ENCODE assay signal across 15 mouse cellular contexts in genomic region chr6:88485378-88485777, GRCm38 (mm10). TPM values are rescaled to one million over a fixed set of nuclear protein-coding genes. Genes with fewer than 3 reads are reported as not detected.
DNase-seq lines count a peak whose midpoint lies in the region; ATAC-seq and TF ChIP-seq lines count a peak whose summit lies in the region.
"Had no signal": no experiment of that assay in that cellular context is flagged by ENCODE, and none has a peak within 500 bp of the region (broad histone marks: within the 10 kb centered on the region; RNA-seq: fewer than 3 reads in every experiment).

No protein-coding gene starts in this region.

- H3K4me3 ChIP-seq in kidney, embryonic 14.5 days (ENCODE audit: low read length), result no peak overlapping the region
- H3K4me3 ChIP-seq in liver, embryonic 13.5 days (replicated peaks), result no peak overlapping the region
- H3K4me3 ChIP-seq in cerebellum, adult 2 months (replicated peaks; ENCODE audit: insufficient read depth, low read depth, low read length), result no peak overlapping the region
- H3K4me3 ChIP-seq: erythroblast, embryonic 14.5 days; hindbrain, embryonic 12.5 days; limb, embryonic 12.5 days had no signal

- no peak for TF ChIP-seq CTCF in cerebellum, adult 2 months (IDR thresholded peaks at IDR 0.05; ENCODE audit: borderline replicate concordance, insufficient read depth, low read depth, low read length)

- ATAC-seq in kidney, embryonic 14.5 days (ENCODE audit: low FRiP score, low TSS enrichment), result no peak
- peak; percentile 67 for ATAC-seq in liver, embryonic 13.5 days (ENCODE audit: low read depth)
- ATAC-seq: intestine, postnatal 0 days had no signal

- no peak overlapping the region for H3K27ac ChIP-seq in kidney, embryonic 14.5 days (ENCODE audit: low read depth, low read length)
- no peak overlapping the region for H3K27ac ChIP-seq in liver, embryonic 13.5 days
- H3K27ac ChIP-seq in cerebellum, adult 2 months (ENCODE audit: insufficient read depth, low read length), result no peak overlapping the region
- H3K27ac ChIP-seq: hindbrain, embryonic 12.5 days; limb, embryonic 12.5 days had no signal

- WGBS in kidney, embryonic 14.5 days, result 87% methylated on average over 6 of the region's 6 CpGs
- 73% methylated on average over 6 of the region's 6 CpGs for WGBS in liver, embryonic 13.5 days (ENCODE audit: insufficient replicate concordance)
- WGBS in cerebellum, adult 2 months, result 79% methylated on average over 6 of the region's 6 CpGs

- no peaks in the 10 kb centered on the region for H3K4me1 ChIP-seq in kidney, embryonic 14.5 days (ENCODE audit: control insufficient read depth, insufficient read depth, low read length)
- H3K4me1 ChIP-seq in liver, embryonic 13.5 days (replicated peaks), result peaks cover 10% of the 10 kb centered on the region
- peaks cover 31% of the 10 kb centered on the region for H3K4me1 ChIP-seq in cerebellum, adult 2 months (ENCODE audit: control insufficient read depth, insufficient read depth, low read length)
- H3K4me1 ChIP-seq: hindbrain, embryonic 12.5 days; limb, embryonic 12.5 days had no signal

- H3K27me3 ChIP-seq in kidney, embryonic 14.5 days (ENCODE audit: control insufficient read depth, insufficient read depth, low read length), result no peaks in the 10 kb centered on the region
- no peaks in the 10 kb centered on the region for H3K27me3 ChIP-seq in liver, embryonic 13.5 days
- no peaks in the 10 kb centered on the region for H3K27me3 ChIP-seq in cerebellum, adult 2 months (ENCODE audit: control insufficient read depth, insufficient read depth, low read length)
- H3K27me3 ChIP-seq: hindbrain, embryonic 12.5 days; limb, embryonic 12.5 days had no signal

- peak; percentile 36 for DNase-seq in cerebellum, adult 11-12 months
- DNase-seq in cerebellum, postnatal 14 days, result no peak
- peak; percentile 32 to 57 for DNase-seq in kidney, postnatal 25 days
- no peak for DNase-seq in liver, embryonic 13.5 days
- DNase-seq in lung, postnatal 36 days, result peak; percentile 81
- DNase-seq in right cerebral cortex, postnatal 36 days (ENCODE audit: low spot score in 2 of 2), result no peak
- no peak for DNase-seq in cerebellum, adult 2 months
- DNase-seq: B cell, adult 2 months; thymus, adult 18-20 months had no signal

- no peaks in the 10 kb centered on the region for H3K9me3 ChIP-seq in kidney, embryonic 14.5 days (ENCODE audit: control insufficient read depth, low read length)
- no peaks in the 10 kb centered on the region for H3K9me3 ChIP-seq in liver, embryonic 13.5 days (replicated peaks)
- H3K9me3 ChIP-seq: G1E; hindbrain, embryonic 12.5 days; limb, embryonic 12.5 days had no signal

- no peak overlapping the region for H3K4me2 ChIP-seq in kidney, embryonic 14.5 days (replicated peaks; ENCODE audit: low read depth, low read length)
- no peak overlapping the region for H3K4me2 ChIP-seq in liver, embryonic 13.5 days
- H3K4me2 ChIP-seq: hindbrain, embryonic 12.5 days; limb, embryonic 12.5 days had no signal

- H3K36me3 ChIP-seq in kidney, embryonic 14.5 days (ENCODE audit: control insufficient read depth, insufficient read depth, low read length), result peaks cover 77% of the 10 kb centered on the region
- peaks cover 90% of the 10 kb centered on the region for H3K36me3 ChIP-seq in liver, embryonic 13.5 days

- TF ChIP-seq POLR2A in cerebellum, adult 2 months (IDR thresholded peaks at IDR 0.05; ENCODE audit: borderline replicate concordance, insufficient read depth, low read length), result no peak

- H3K9ac ChIP-seq in kidney, embryonic 14.5 days (ENCODE audit: low read depth, low read length), result no peak overlapping the region
- no peak overlapping the region for H3K9ac ChIP-seq in liver, embryonic 13.5 days
- H3K9ac ChIP-seq: hindbrain, embryonic 12.5 days; limb, embryonic 12.5 days had no signal

RNA-seq across cellular contexts. Expression of gene Ruvbl1, which starts 20.2 kb away (rescaled TPM):
- polyA plus RNA-seq in kidney, embryonic 14.5 days (2014; fragmentation: Nextera tagmentation; extraction: Ambion mirVana), result 184 and 185 TPM in 2 replicates
- 113 and 122 TPM in 2 replicates for polyA plus RNA-seq in liver, embryonic 13.5 days (2015; fragmentation: Nextera tagmentation; extraction: Ambion mirVana)
- polyA plus RNA-seq in cerebellum, adult 2 months (2012; rRNA removed), result 49.2 and 49.9 TPM in 2 replicates

RNA-seq across cellular contexts. Expression of gene Sec61a1, which starts 33.3 kb away (rescaled TPM):
- 132 and 245 TPM in 2 replicates for polyA plus RNA-seq in kidney, embryonic 14.5 days (2014; fragmentation: Nextera tagmentation; extraction: Ambion mirVana)
- 113 and 132 TPM in 2 replicates for polyA plus RNA-seq in liver, embryonic 13.5 days (2015; fragmentation: Nextera tagmentation; extraction: Ambion mirVana)
- polyA plus RNA-seq in cerebellum, adult 2 months (2012; rRNA removed), result 86.8 and 93.3 TPM in 2 replicates

RNA-seq across cellular contexts. Expression of gene Eefsec, which starts 39.0 kb away (rescaled TPM):
- polyA plus RNA-seq in kidney, embryonic 14.5 days (2014; fragmentation: Nextera tagmentation; extraction: Ambion mirVana), result 49.1 and 49.3 TPM in 2 replicates
- polyA plus RNA-seq in liver, embryonic 13.5 days (2015; fragmentation: Nextera tagmentation; extraction: Ambion mirVana), result 22.8 and 23.1 TPM in 2 replicates
- polyA plus RNA-seq in cerebellum, adult 2 months (2012; rRNA removed), result 17.0 and 17.3 TPM in 2 replicates

Comparison
In these comparisons a context has a peak if more than half of its experiments do, and no peak if none do; other contexts are left out.
1. DNase-seq: peak in cerebellum, adult 11-12 months (single experiment), kidney, postnatal 25 days (2 of 2) and lung, postnatal 36 days (single experiment); none in cerebellum, postnatal 14 days (0 of 2), liver, embryonic 13.5 days (single experiment), right cerebral cortex, postnatal 36 days (0 of 2) and cerebellum, adult 2 months (0 of 2).